Mouse (Mus musculus) MEL (cell line): ENCODE data around the gene Pim1. TPM values are rescaled to one million over a fixed set of nuclear protein-coding genes. Genes with fewer than 3 reads are reported as not detected.
"Not testable (repeated sequence)": the region's sequence is repeated elsewhere in the genome, so short reads cannot be mapped to it uniquely, and the experiment has no call there.

Source experiments
- DNase-seq: peaks from one replicate; pipeline ENCODE4 v3.0.0; 2011; ENCODE audit warnings: low read depth, low spot score
- H3K27ac ChIP-seq: 2 replicates; pipeline ENCODE4 v1.5.1; 2012; ENCODE audit warnings: low read depth, mild to moderate bottlenecking, control low read depth, low read length, moderate library complexity; ENCODE audit not compliant: control insufficient read depth
- H3K27me3 ChIP-seq, 2 experiments: fragments of 150-350 bp in 1 of 2; sonication (generic) in 1 of 2; 2 replicates each; pipeline ENCODE4 v1.6.1; 2012; ENCODE audit warnings: low read length in 2 of 2, mild to moderate bottlenecking in 2 of 2, improper control_type of control experiment in 1 of 2, moderate library complexity in 1 of 2; ENCODE audit not compliant: insufficient read depth in 2 of 2, control insufficient read depth in 1 of 2
- H3K36me3 ChIP-seq, 2 experiments: 2 replicates each; pipeline ENCODE4 v1.6.1; 2012 to 2014; ENCODE audit warnings: low read length in 2 of 2, improper control_type of control experiment in 1 of 2, inconsistent platforms in 1 of 2, mild to moderate bottlenecking in 1 of 2; ENCODE audit not compliant: insufficient read depth in 2 of 2, control insufficient read depth in 1 of 2
- H3K4me1 ChIP-seq, 2 experiments: fragments of 150-350 bp in 1 of 2; sonication (generic) in 1 of 2; 2 replicates each; pipeline ENCODE4 v1.6.1; 2012; ENCODE audit warnings: low read length in 2 of 2, improper control_type of control experiment in 1 of 2, mild to moderate bottlenecking in 1 of 2; ENCODE audit not compliant: insufficient read depth in 2 of 2, control insufficient read depth in 1 of 2
- H3K4me3 ChIP-seq, 2 experiments: fragments of 150-350 bp in 1 of 2; sonication (generic) in 1 of 2; 2 replicates each; pipeline ENCODE4 v1.5.1; 2012; ENCODE audit warnings: low read depth in 2 of 2, low read length in 2 of 2, mild to moderate bottlenecking in 2 of 2, moderate library complexity in 2 of 2, control low read depth in 1 of 2, improper control_type of control experiment in 1 of 2; ENCODE audit not compliant: control insufficient read depth in 1 of 2, insufficient read depth in 1 of 2
- H3K79me2 ChIP-seq: 2 replicates; pipeline ENCODE4 v1.6.1; 2012; ENCODE audit warnings: mild to moderate bottlenecking, low read length, moderate library complexity; ENCODE audit not compliant: control insufficient read depth, poor library complexity, insufficient read depth
- H3K9ac ChIP-seq: 2 replicates; pipeline ENCODE4 v1.6.1; 2012; ENCODE audit warnings: low read depth, mild to moderate bottlenecking, control low read depth, low read length, moderate library complexity; ENCODE audit not compliant: control insufficient read depth, poor library complexity, severe bottlenecking
- H3K9me3 ChIP-seq: fragments of 150-350 bp; sonication (generic); replicated peaks from 2 replicates; pipeline ENCODE4 v1.6.1; 2012; ENCODE audit warnings: mild to moderate bottlenecking, low read length, improper control_type of control experiment, moderate library complexity; ENCODE audit not compliant: insufficient read depth
- BHLHE40 ChIP-seq: IDR thresholded peaks from 2 replicates; pipeline ENCODE4 v1.6.1; 2012; ENCODE audit warnings: low read depth, mild to moderate bottlenecking, inconsistent platforms, low read length, improper control_type of control experiment, borderline replicate concordance
- CHD1 ChIP-seq: IDR thresholded peaks from 2 replicates; pipeline ENCODE4 v1.6.1; 2012; ENCODE audit warnings: low read depth, mild to moderate bottlenecking, inconsistent platforms, low read length, improper control_type of control experiment
- CHD2 ChIP-seq: IDR thresholded peaks from 2 replicates; pipeline ENCODE4 v1.6.1; 2011; ENCODE audit warnings: low read length, improper control_type of control experiment
- CTCF ChIP-seq, 3 experiments: IDR thresholded peaks in 2 of 3; conservative IDR thresholded peaks in 1 of 3; 2 replicates each; pipeline ENCODE4 v1.5.1; 2011 to 2012; ENCODE audit warnings: low read length in 3 of 3, low read depth in 2 of 3, mild to moderate bottlenecking in 2 of 3, improper control_type of control experiment in 1 of 3, inconsistent platforms in 1 of 3, mixed read lengths in 1 of 3, moderate library complexity in 1 of 3; ENCODE audit not compliant: control insufficient read depth in 1 of 3, insufficient read depth in 1 of 3, poor library complexity in 1 of 3, severe bottlenecking in 1 of 3
- E2F4 ChIP-seq: IDR thresholded peaks from 2 replicates; pipeline ENCODE4 v1.6.1; 2011; ENCODE audit warnings: low read depth, low read length, improper control_type of control experiment, borderline replicate concordance
- EP300 ChIP-seq, 2 experiments: IDR thresholded peaks; 2 replicates each; pipeline ENCODE4 v1.6.1; 2011; ENCODE audit warnings: improper control_type of control experiment in 2 of 2, low read length in 2 of 2, low read depth in 1 of 2, mild to moderate bottlenecking in 1 of 2
- ETS1 ChIP-seq: IDR thresholded peaks from 2 replicates; pipeline ENCODE4 v1.6.1; 2012; ENCODE audit warnings: low read depth, mild to moderate bottlenecking, inconsistent platforms, low read length, improper control_type of control experiment, moderate library complexity
- GABPA ChIP-seq: IDR thresholded peaks from 2 replicates; pipeline ENCODE4 v1.6.1; 2012; ENCODE audit warnings: low read depth, mild to moderate bottlenecking, inconsistent platforms, low read length, improper control_type of control experiment, moderate library complexity
- GATA1 ChIP-seq: IDR thresholded peaks from 2 replicates; pipeline ENCODE4 v1.6.1; 2011; ENCODE audit warnings: low read depth, low read length, improper control_type of control experiment
- HCFC1 ChIP-seq: IDR thresholded peaks from 2 replicates; pipeline ENCODE4 v1.6.1; 2012; ENCODE audit warnings: low read depth, mild to moderate bottlenecking, inconsistent platforms, low read length, improper control_type of control experiment, moderate library complexity
- MAFK ChIP-seq: IDR thresholded peaks from 2 replicates; pipeline ENCODE4 v1.6.1; 2011; ENCODE audit warnings: low read depth, mild to moderate bottlenecking, low read length, improper control_type of control experiment, borderline replicate concordance
- MAX ChIP-seq: IDR thresholded peaks from 2 replicates; pipeline ENCODE4 v1.6.1; 2011; ENCODE audit warnings: low read length, improper control_type of control experiment
- MAZ ChIP-seq: IDR thresholded peaks from 2 replicates; pipeline ENCODE4 v1.6.1; 2012; ENCODE audit warnings: low read depth, mild to moderate bottlenecking, inconsistent platforms, low read length, improper control_type of control experiment
- MEF2A ChIP-seq: IDR thresholded peaks from 2 replicates; pipeline ENCODE4 v1.6.1; 2014; ENCODE audit warnings: low read depth, mild to moderate bottlenecking, inconsistent platforms, low read length, improper control_type of control experiment; ENCODE audit not compliant: poor library complexity, insufficient replicate concordance, severe bottlenecking; ENCODE audit errors: extremely low read depth
- MXI1 ChIP-seq: IDR thresholded peaks from 2 replicates; pipeline ENCODE4 v1.6.1; 2011; ENCODE audit warnings: mild to moderate bottlenecking, low read depth, low read length, improper control_type of control experiment
- MYB ChIP-seq: IDR thresholded peaks from 2 replicates; pipeline ENCODE4 v1.6.1; 2011; ENCODE audit warnings: mild to moderate bottlenecking, low read depth, low read length, improper control_type of control experiment
- MYC ChIP-seq: IDR thresholded peaks from 2 replicates; pipeline ENCODE4 v1.6.1; 2011; ENCODE audit warnings: low read depth, mild to moderate bottlenecking, low read length, improper control_type of control experiment, moderate library complexity
- POLR2A ChIP-seq, 2 experiments: IDR thresholded peaks; 2 replicates each; pipeline ENCODE4 v1.6.1; 2011 to 2012; ENCODE audit warnings: low read length in 2 of 2, mild to moderate bottlenecking in 2 of 2, control low read depth in 1 of 2, improper control_type of control experiment in 1 of 2, low read depth in 1 of 2, moderate library complexity in 1 of 2; ENCODE audit not compliant: control insufficient read depth in 1 of 2, insufficient read depth in 1 of 2, poor library complexity in 1 of 2
- POLR2AphosphoS5 ChIP-seq: IDR thresholded peaks from 2 replicates; pipeline ENCODE4 v1.6.1; 2012; ENCODE audit warnings: low read depth, borderline replicate concordance, mild to moderate bottlenecking, inconsistent platforms, low read length, moderate library complexity, mixed read lengths
- RAD21 ChIP-seq: IDR thresholded peaks from 2 replicates; pipeline ENCODE4 v1.6.1; 2011; ENCODE audit warnings: mild to moderate bottlenecking, low read depth, low read length, improper control_type of control experiment
- RCOR1 ChIP-seq: IDR thresholded peaks from 2 replicates; pipeline ENCODE4 v1.6.1; 2012; ENCODE audit warnings: low read depth, mild to moderate bottlenecking, inconsistent platforms, low read length, improper control_type of control experiment
- SIN3A ChIP-seq: IDR thresholded peaks from 2 replicates; pipeline ENCODE4 v1.6.1; 2012; ENCODE audit warnings: low read length, improper control_type of control experiment, inconsistent platforms
- SMC3 ChIP-seq: IDR thresholded peaks from 2 replicates; pipeline ENCODE4 v1.6.1; 2011; ENCODE audit warnings: low read depth, low read length, improper control_type of control experiment
- TAL1 ChIP-seq: IDR thresholded peaks from 2 replicates; pipeline ENCODE4 v1.6.1; 2012; ENCODE audit warnings: mild to moderate bottlenecking, inconsistent platforms, low read length, moderate library complexity, mixed read lengths
- TCF12 ChIP-seq: IDR thresholded peaks from 2 replicates; pipeline ENCODE4 v1.6.1; 2014; ENCODE audit warnings: low read depth, mild to moderate bottlenecking, inconsistent platforms, low read length, improper control_type of control experiment, moderate library complexity
- UBTF ChIP-seq: IDR thresholded peaks from 2 replicates; pipeline ENCODE4 v1.6.1; 2012; ENCODE audit warnings: low read depth, mild to moderate bottlenecking, inconsistent platforms, low read length, improper control_type of control experiment, moderate library complexity, borderline replicate concordance; ENCODE audit not compliant: insufficient read depth
- ZC3H11A ChIP-seq: IDR thresholded peaks from 2 replicates; pipeline ENCODE4 v1.6.1; 2012; ENCODE audit warnings: low read depth, mild to moderate bottlenecking, inconsistent platforms, low read length, improper control_type of control experiment
- ZKSCAN1 ChIP-seq: IDR thresholded peaks from 2 replicates; pipeline ENCODE4 v1.6.1; 2012; ENCODE audit warnings: low read depth, mild to moderate bottlenecking, inconsistent platforms, low read length, improper control_type of control experiment, moderate library complexity
- ZNF384 ChIP-seq: IDR thresholded peaks from 2 replicates; pipeline ENCODE4 v1.6.1; 2012; ENCODE audit warnings: low read depth, mild to moderate bottlenecking, inconsistent platforms, low read length, improper control_type of control experiment
- polyA plus RNA-seq, 2 experiments: library from polyadenylated mRNA; stranded (reverse) in 1 of 2; unstranded in 1 of 2; fragments of >175 nt in 1 of 2; fragments of >200 nt in 1 of 2; gene quantifications; 2 replicates each; pipeline versions ENCODE4 v1.2.1 to v1.2.4; 2012; ENCODE audit warnings: low replicate concordance in 2 of 2, low read depth in 1 of 2; ENCODE audit not compliant: insufficient read length in 2 of 2, insufficient read depth in 1 of 2, missing spikeins in 1 of 2
- total RNA-seq: library from RNA; depleted of rRNA; stranded (reverse); fragments of 300-350 nt; gene quantifications from 2 replicates; pipeline ENCODE4 v1.2.3, GENCODE M21; 2012

Gene Pim1
- total and polyA plus RNA-seq, 3 experiments = 30.6 to 52.1 TPM; not detected in 1

DNA sequence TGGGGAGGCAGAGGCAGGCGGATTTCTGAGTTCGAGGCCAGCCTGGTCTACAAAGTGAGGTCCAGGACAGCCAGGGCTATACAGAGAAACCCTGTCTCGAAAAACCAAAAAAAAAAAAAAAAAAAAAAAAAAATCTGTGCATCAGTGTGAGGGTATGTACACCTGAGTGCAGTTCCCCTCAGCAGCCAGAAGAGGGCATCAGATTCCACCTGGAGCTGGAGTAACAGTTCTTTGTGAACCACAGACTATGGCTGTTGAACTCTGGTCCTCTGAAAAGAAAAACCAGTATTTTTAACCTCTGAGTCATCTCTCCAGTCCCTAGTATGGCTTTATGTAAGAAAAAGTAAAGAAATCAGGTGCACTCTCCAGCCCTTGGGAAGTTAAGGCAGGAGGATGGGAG lies 36.4 kb upstream of the Pim1 start:
- not testable (repeated sequence) for H3K9me3 ChIP-seq, H3K36me3 ChIP-seq, DNase-seq, H3K79me2 ChIP-seq, H3K27me3 ChIP-seq, H3K27ac ChIP-seq, H3K9ac ChIP-seq, H3K4me3 ChIP-seq, H3K4me1 ChIP-seq
- TF ChIP-seq ZNF384 (peak; percentile 82), SMC3 (peak; percentile 42), CTCF (IDR thresholded peaks at IDR 0.05 in 2 of 3, conservative IDR thresholded peaks at IDR 0.05 in 1 of 3; ENCODE audit: control insufficient read depth in 1 of 3, insufficient read depth in 1 of 3, low read depth in 2 of 3, low read length in 3 of 3, poor library complexity in 1 of 3, severe bottlenecking in 1 of 3) (peak; percentile 38 to 53 (median 45); a peak in 5 of 6 replicates), ZC3H11A (peak; percentile 18; the same call in 1 of the 2 replicates), RAD21 (peak; percentile 19)

DNA sequence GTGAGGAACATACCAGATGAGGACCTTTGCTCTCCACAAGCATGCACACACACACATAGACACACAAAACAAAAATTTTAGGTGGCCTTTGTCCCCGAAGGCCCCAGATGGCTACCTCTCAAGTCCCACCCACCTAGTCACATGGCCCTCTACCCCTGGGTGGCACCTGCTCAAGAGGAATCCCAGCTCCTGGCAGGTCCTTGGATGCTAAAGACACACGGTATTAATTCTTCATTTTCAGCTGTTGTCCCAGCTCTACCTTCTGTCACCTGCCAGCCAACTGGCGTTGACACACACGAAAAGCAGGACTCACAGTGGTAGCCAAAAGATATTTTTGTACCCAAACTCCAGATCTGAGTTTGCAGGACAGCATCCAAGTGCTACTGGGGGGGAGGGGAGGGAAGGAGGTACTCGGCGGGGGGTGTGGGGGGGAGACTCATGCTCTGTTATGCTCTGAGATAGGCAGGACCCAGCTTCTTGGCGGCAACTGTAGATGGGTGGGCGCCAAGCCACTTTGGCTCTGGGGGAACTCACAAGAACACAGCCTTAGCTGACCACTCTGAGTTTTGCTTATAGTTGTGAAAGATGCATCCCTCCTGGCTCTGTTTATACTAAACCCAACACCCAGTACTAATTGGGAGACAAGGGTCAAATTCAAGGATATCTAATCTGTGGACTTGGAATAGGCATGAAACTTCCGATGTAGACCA lies 35.0 kb upstream of the Pim1 start:
- H3K9ac ChIP-seq = no peak overlapping the region

DNA sequence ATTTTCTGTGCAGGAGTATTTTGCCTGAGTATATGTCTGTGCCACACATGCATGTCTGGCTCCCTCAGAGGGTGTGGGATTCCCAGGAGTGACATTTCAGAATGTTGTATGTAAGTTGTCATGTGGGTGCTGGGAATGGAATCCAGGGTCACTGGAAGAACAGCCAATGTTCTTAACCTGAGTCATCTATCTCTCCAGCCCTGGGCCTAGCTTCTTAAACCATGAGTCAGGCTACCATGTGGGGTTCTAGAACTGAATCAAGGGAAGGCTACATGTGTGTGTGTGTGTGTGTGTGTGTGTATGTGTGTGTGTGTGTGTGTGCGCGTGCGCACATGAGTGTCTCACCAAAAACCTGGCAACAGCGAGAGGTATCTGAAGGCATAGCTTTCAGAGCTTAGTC lies 34.1 kb upstream of the Pim1 start:
- no peaks in the 10 kb centered on the region for H3K9me3 ChIP-seq
- H3K36me3 ChIP-seq = no peaks in the 10 kb centered on the region
- no peak overlapping the region for H3K4me3 ChIP-seq
- H3K27ac ChIP-seq = no peak overlapping the region
- no peak overlapping the region for H3K9ac ChIP-seq
- H3K27me3 ChIP-seq = peaks cover 0 to 4% of the 10 kb centered on the region in 2 experiments; a peak in 3 of 4 replicates
- no peak for DNase-seq
- no peaks in the 10 kb centered on the region for H3K4me1 ChIP-seq
- H3K79me2 ChIP-seq = no peaks in the 10 kb centered on the region
- TF ChIP-seq ZKSCAN1 (no peak), POLR2A (IDR thresholded peaks at IDR 0.05; ENCODE audit: control insufficient read depth in 1 of 2, insufficient read depth in 1 of 2, low read depth in 1 of 2, low read length in 2 of 2, poor library complexity in 1 of 2) (no peak), GABPA (no peak), TCF12 (no peak), E2F4 (no peak), GATA1 (no peak), UBTF (no peak), TAL1 (no peak), MYC (no peak), RCOR1 (no peak), BHLHE40 (no peak), HCFC1 (no peak), SIN3A (no peak), MEF2A (no peak), ZNF384 (no peak)

More for the DNA sequence above, 35.0 kb upstream of the Pim1 start:
- Histone ChIP-seq H3K27me3 (peaks cover 0 to 4% of the 10 kb centered on the region in 2 experiments; a peak in 3 of 4 replicates), H3K36me3 (no peaks in the 10 kb centered on the region)
- no peak for TF ChIP-seq MAZ
- TF ChIP-seq ETS1 = no peak
- TF ChIP-seq GABPA = no peak
- no peak for TF ChIP-seq EP300 (IDR thresholded peaks at IDR 0.05; ENCODE audit: low read depth in 1 of 2, low read length in 2 of 2)
- no peak for TF ChIP-seq POLR2A (IDR thresholded peaks at IDR 0.05; ENCODE audit: control insufficient read depth in 1 of 2, insufficient read depth in 1 of 2, low read depth in 1 of 2, low read length in 2 of 2, poor library complexity in 1 of 2)
- no peak for TF ChIP-seq CHD2
- no peak for TF ChIP-seq MYB
- TF ChIP-seq E2F4 = no peak
- TF ChIP-seq MXI1 = no peak
- TF ChIP-seq MAFK = no peak
- no peak for TF ChIP-seq HCFC1
- no peak for TF ChIP-seq CHD1
- TF ChIP-seq SMC3 = no peak
- no peak for TF ChIP-seq RAD21
- no peak for TF ChIP-seq RCOR1
- no peak for TF ChIP-seq POLR2AphosphoS5
- TF ChIP-seq MAX = no peak
- TF ChIP-seq ZKSCAN1 = no peak
- TF ChIP-seq, all 39 proteins: peak for 0
- Histone ChIP-seq H3K27ac (no peak overlapping the region), H3K9me3 (no peaks in the 10 kb centered on the region), H3K4me1 (no peaks in the 10 kb centered on the region), H3K79me2 (no peaks in the 10 kb centered on the region), H3K4me3 (no peak overlapping the region)
- DNase-seq = no peak
